Mouse (Mus musculus): ENCODE results near the gene Tas2r113.
"Not testable (repeated sequence)": the region's sequence is repeated elsewhere in the genome, so short reads cannot be mapped to it uniquely, and the experiment has no call there.

Tas2r113 gene

GRCm38 (mm10) chr6:132892711-132893110 lies at the start of gene Tas2r113:
Gene Tas2r113 (plus strand): TSS chr6:132893011.
- no peak for DNase-seq (ENCODE audit: low spot score in 2 of 2)

GRCm38 (mm10) chr6:132846842-132847241 lies 46.0 kb upstream of the Tas2r113 start, which contains the start of gene Tas2r123:
Gene Tas2r123 (plus strand): TSS chr6:132847142.
- DNase-seq (ENCODE audit: low spot score in 2 of 2), result no peak

GRCm38 (mm10) chr6:132855138-132855537 lies 37.7 kb upstream of the Tas2r113 start, which contains the start of gene Tas2r116:
Gene Tas2r116 (plus strand): TSS chr6:132855438.
- DNase-seq (ENCODE audit: low spot score in 2 of 2), result no peak

GRCm38 (mm10) chr6:132867708-132868107 lies 25.1 kb upstream of the Tas2r113 start, which contains the start of gene Tas2r110:
Gene Tas2r110 (plus strand): TSS chr6:132868008.
- no peak for DNase-seq (ENCODE audit: low spot score in 2 of 2)

- no peak for DNase-seq (ENCODE audit: low spot score in 2 of 2)
Measured at GRCm38 (mm10) chr6:132909351-132909750, 16.5 kb downstream of the Tas2r113 start, which contains the start of gene Tas2r125. Gene Tas2r125 (plus strand): TSS chr6:132909651.

GRCm38 (mm10) chr6:132941376-132941775 lies 48.6 kb downstream of the Tas2r113 start:
- not testable (repeated sequence) for DNase-seq (ENCODE audit: low spot score in 2 of 2)

Measured in urinary bladder, adult 18-20 months (tissue).